Mouse (Mus musculus): ENCODE measurements around the gene Lhfpl2. TPM values are rescaled to one million over a fixed set of nuclear protein-coding genes. Genes with fewer than 3 reads are reported as not detected.

Gene Lhfpl2
- polyA plus RNA-seq, 1 experiment = 5.8 TPM

DNA sequence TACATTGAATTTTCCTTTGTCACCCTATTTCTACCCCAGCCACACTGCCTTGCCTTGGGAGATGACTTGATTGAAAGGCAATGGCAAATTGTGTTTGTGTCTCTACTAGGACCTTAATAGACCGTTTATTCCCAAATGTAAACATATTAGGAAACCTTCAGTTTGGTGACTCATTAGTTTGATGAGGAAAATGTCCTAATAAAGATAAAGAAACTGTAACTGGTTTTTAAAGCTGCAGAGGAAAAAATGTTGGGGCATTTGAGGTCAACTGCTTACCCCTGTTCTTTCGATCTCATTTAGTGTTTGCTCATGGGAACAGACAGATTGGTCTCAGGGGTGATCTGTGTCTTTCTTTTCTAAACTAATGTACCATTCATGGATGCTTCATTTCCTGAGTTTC is 40.1 kb downstream of the Lhfpl2 start:
- no peak for TF ChIP-seq POLR2A (IDR thresholded peaks at IDR 0.05; ENCODE audit: borderline replicate concordance, control insufficient read depth, low read depth, low read length)
- TF ChIP-seq CTCF (IDR thresholded peaks at IDR 0.05; ENCODE audit: control insufficient read depth, insufficient read depth, low read length) = no peak
- H3K4me3 ChIP-seq (replicated peaks; ENCODE audit: control insufficient read depth, low read depth, low read length) = no peak overlapping the region
- 14% methylated on average over 2 of the region's 2 CpGs for WGBS
- no peak overlapping the region for H3K27ac ChIP-seq (ENCODE audit: control insufficient read depth, insufficient read depth, low read depth, low read length, poor library complexity)
- H3K4me1 ChIP-seq (ENCODE audit: control insufficient read depth, insufficient read depth, low read length) = peaks cover 4% of the 10 kb centered on the region; the same call in 1 of the 2 replicates

- WGBS = 27% methylated on average over 16 of the region's 16 CpGs
- Histone ChIP-seq H3K4me3 (replicated peaks; ENCODE audit: control insufficient read depth, low read depth, low read length) (no peak overlapping the region), H3K4me1 (ENCODE audit: control insufficient read depth, insufficient read depth, low read length) (peaks cover 4% of the 10 kb centered on the region; the same call in 1 of the 2 replicates), H3K27ac (ENCODE audit: control insufficient read depth, insufficient read depth, low read depth, low read length, poor library complexity) (no peak overlapping the region)
- TF ChIP-seq POLR2A (IDR thresholded peaks at IDR 0.05; ENCODE audit: borderline replicate concordance, control insufficient read depth, low read depth, low read length) = no peak
- TF ChIP-seq CTCF (IDR thresholded peaks at IDR 0.05; ENCODE audit: control insufficient read depth, insufficient read depth, low read length) = no peak
These were observed 40.9 kb downstream of the Lhfpl2 start for GRCm38 (mm10) chr13:94098369-94099084.

- peaks cover 4% of the 10 kb centered on the region; the same call in 1 of the 2 replicates for H3K4me1 ChIP-seq (ENCODE audit: control insufficient read depth, insufficient read depth, low read length)
- no peak for TF ChIP-seq POLR2A (IDR thresholded peaks at IDR 0.05; ENCODE audit: borderline replicate concordance, control insufficient read depth, low read depth, low read length)
- TF ChIP-seq CTCF (IDR thresholded peaks at IDR 0.05; ENCODE audit: control insufficient read depth, insufficient read depth, low read length) = no peak
- no peak overlapping the region for H3K27ac ChIP-seq (ENCODE audit: control insufficient read depth, insufficient read depth, low read depth, low read length, poor library complexity)
- WGBS = 63% methylated on average over 10 of the region's 10 CpGs
- no peak overlapping the region for H3K4me3 ChIP-seq (replicated peaks; ENCODE audit: control insufficient read depth, low read depth, low read length)
These were observed 41.5 kb downstream of the Lhfpl2 start for GRCm38 (mm10) chr13:94099087-94099486.

GRCm38 (mm10) chr13:94100361-94100760 is 42.8 kb downstream of the Lhfpl2 start:
- H3K4me1 ChIP-seq (ENCODE audit: control insufficient read depth, insufficient read depth, low read length) = peaks cover 4% of the 10 kb centered on the region; the same call in 1 of the 2 replicates
- no peak overlapping the region for H3K4me3 ChIP-seq (replicated peaks; ENCODE audit: control insufficient read depth, low read depth, low read length)
- no peak overlapping the region for H3K27ac ChIP-seq (ENCODE audit: control insufficient read depth, insufficient read depth, low read depth, low read length, poor library complexity)
- WGBS = 81% methylated on average over 3 of the region's 3 CpGs
- no peak for TF ChIP-seq CTCF (IDR thresholded peaks at IDR 0.05; ENCODE audit: control insufficient read depth, insufficient read depth, low read length)
- no peak for TF ChIP-seq POLR2A (IDR thresholded peaks at IDR 0.05; ENCODE audit: borderline replicate concordance, control insufficient read depth, low read depth, low read length)

DNA sequence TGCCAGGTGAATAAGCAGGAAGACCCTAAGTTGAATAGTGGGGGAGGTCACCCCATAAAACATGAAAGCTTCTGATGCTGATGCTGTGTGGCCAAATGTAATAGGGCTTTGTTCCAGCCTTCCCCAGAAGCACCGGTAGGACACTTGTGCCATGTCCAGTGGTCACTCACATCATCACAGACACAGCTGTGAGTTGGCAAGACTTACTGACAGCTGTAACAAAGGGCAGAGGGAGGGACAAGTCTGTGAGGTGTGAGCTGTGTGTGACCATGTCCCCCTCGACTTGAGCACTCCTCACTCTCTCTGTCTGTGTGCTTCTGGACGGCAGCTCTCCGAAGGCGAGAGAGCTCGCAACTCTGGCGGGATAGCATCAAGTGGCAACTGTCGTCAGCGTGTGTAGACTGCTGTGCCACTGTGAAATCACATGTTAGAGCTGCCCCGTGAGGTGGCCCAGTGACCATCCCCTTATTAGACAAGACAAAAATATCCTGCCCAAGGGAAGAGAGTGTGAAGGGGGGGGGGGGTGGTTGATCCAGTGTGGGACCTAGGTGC is 43.5 kb downstream of the Lhfpl2 start:
- WGBS = 88% methylated on average over 10 of the region's 10 CpGs
- Histone ChIP-seq H3K4me1 (ENCODE audit: control insufficient read depth, insufficient read depth, low read length) (peaks cover 4% of the 10 kb centered on the region; the same call in 1 of the 2 replicates), H3K27ac (ENCODE audit: control insufficient read depth, insufficient read depth, low read depth, low read length, poor library complexity) (no peak overlapping the region), H3K4me3 (replicated peaks; ENCODE audit: control insufficient read depth, low read depth, low read length) (no peak overlapping the region)
- TF ChIP-seq POLR2A (IDR thresholded peaks at IDR 0.05; ENCODE audit: borderline replicate concordance, control insufficient read depth, low read depth, low read length) = no peak
- no peak for TF ChIP-seq CTCF (IDR thresholded peaks at IDR 0.05; ENCODE audit: control insufficient read depth, insufficient read depth, low read length)

DNA sequence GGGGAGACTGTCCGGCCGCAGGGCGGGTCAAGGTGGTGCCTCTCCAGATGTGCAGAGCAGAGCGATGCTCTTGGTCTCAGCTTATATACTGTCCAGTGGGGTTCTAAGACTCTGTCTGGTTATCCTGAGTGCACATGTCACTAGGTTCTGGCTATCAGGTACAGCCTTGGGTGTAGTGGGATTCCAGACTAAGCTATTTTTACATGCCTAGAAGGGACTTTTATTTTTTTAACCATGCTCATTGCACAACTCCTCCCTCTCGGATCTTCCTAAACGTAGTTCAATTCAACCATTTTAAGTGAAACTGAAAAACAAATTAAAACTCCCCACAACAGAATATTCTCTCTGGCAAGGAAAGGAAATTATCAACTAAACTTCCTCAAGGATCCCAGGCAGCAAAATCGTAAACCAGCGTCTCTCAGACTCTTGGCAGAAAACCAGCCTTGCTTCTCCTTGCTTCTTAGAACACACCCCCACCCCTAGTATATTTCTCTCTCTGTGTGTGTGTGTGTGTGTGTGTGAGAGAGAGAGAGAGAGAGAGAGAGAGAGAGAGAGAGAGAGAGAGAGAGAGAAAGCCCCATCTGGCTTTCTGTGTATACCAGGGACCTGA is 47.4 kb downstream of the Lhfpl2 start:
- no peak for TF ChIP-seq POLR2A (IDR thresholded peaks at IDR 0.05; ENCODE audit: borderline replicate concordance, control insufficient read depth, low read depth, low read length)
- TF ChIP-seq CTCF (IDR thresholded peaks at IDR 0.05; ENCODE audit: control insufficient read depth, insufficient read depth, low read length) = no peak
- 54% methylated on average over 8 of the region's 8 CpGs for WGBS
- Histone ChIP-seq H3K27ac (ENCODE audit: control insufficient read depth, insufficient read depth, low read depth, low read length, poor library complexity) (no peak overlapping the region), H3K4me1 (ENCODE audit: control insufficient read depth, insufficient read depth, low read length) (no peaks in the 10 kb centered on the region), H3K4me3 (replicated peaks; ENCODE audit: control insufficient read depth, low read depth, low read length) (no peak overlapping the region)

- H3K4me3 ChIP-seq (replicated peaks; ENCODE audit: control insufficient read depth, low read depth, low read length) = no peak overlapping the region
- H3K4me1 ChIP-seq (ENCODE audit: control insufficient read depth, insufficient read depth, low read length) = no peaks in the 10 kb centered on the region
- no peak overlapping the region for H3K27ac ChIP-seq (ENCODE audit: control insufficient read depth, insufficient read depth, low read depth, low read length, poor library complexity)
- TF ChIP-seq POLR2A (IDR thresholded peaks at IDR 0.05; ENCODE audit: borderline replicate concordance, control insufficient read depth, low read depth, low read length) = no peak
- no peak for TF ChIP-seq CTCF (IDR thresholded peaks at IDR 0.05; ENCODE audit: control insufficient read depth, insufficient read depth, low read length)
- WGBS = 79% methylated on average over 8 of the region's 8 CpGs
These were observed 48.8 kb downstream of the Lhfpl2 start for GRCm38 (mm10) chr13:94106431-94106830.

GRCm38 (mm10) chr13:94106983-94107382 is 49.4 kb downstream of the Lhfpl2 start:
- H3K4me1 ChIP-seq (ENCODE audit: control insufficient read depth, insufficient read depth, low read length) = no peaks in the 10 kb centered on the region
- H3K27ac ChIP-seq (ENCODE audit: control insufficient read depth, insufficient read depth, low read depth, low read length, poor library complexity) = no peak overlapping the region
- TF ChIP-seq CTCF (IDR thresholded peaks at IDR 0.05; ENCODE audit: control insufficient read depth, insufficient read depth, low read length) = no peak
- TF ChIP-seq POLR2A (IDR thresholded peaks at IDR 0.05; ENCODE audit: borderline replicate concordance, control insufficient read depth, low read depth, low read length) = no peak
- 81% methylated on average over 7 of the region's 7 CpGs for WGBS
- no peak overlapping the region for H3K4me3 ChIP-seq (replicated peaks; ENCODE audit: control insufficient read depth, low read depth, low read length)
